Mouse (Mus musculus) layer of hippocampus, adult 2 months (tissue): ENCODE measurements at regions not wholly inside any gene's neighbourhood (a gene's known extent, or its start where the extent isn't known, plus 50 kb on each side); places are given as distances from the start of the nearest gene placed in this dataset.
A peak's percentile ranks its signal among the peaks of the same experiment; 100 is the strongest.
"Not testable (repeated sequence)": the region's sequence is repeated elsewhere in the genome, so short reads cannot be mapped to it uniquely, and the experiment has no call there.

Experiments
- DNase-seq, 2 experiments: peaks; one replicate each; pipeline ENCODE4 v3.0.0; 2022; ENCODE audit warnings: low spot score in 2 of 2
- H3K27ac ChIP-seq: fragments of 200-600 bp; 2 replicates; pipeline ENCODE4 v1.8.1; 2022
- H3K4me3 ChIP-seq: fragments of 200-600 bp; 2 replicates; pipeline ENCODE4 v1.8.1; 2022; ENCODE audit warnings: mild to moderate bottlenecking
- CTCF ChIP-seq: fragments of 200-600 bp; conservative IDR thresholded peaks from 2 replicates; pipeline ENCODE4 v1.8.1; 2022; ENCODE audit warnings: antibody characterized with exemption, mild to moderate bottlenecking, moderate library complexity

- Histone ChIP-seq H3K4me3 (no peak overlapping the region), H3K27ac (no peak overlapping the region)
- no peak for TF ChIP-seq CTCF
- DNase-seq, result no peak
Measured at GRCm38 (mm10) chr11:22420003-22420723, 78.1 kb upstream of the Ehbp1 start.

GRCm38 (mm10) chr11:22421762-22422161 lies 79.7 kb upstream of the Ehbp1 start:
- H3K4me3 ChIP-seq, result no peak overlapping the region
- no peak overlapping the region for H3K27ac ChIP-seq
- no peak for TF ChIP-seq CTCF
- DNase-seq, result no peak

- Histone ChIP-seq H3K27ac (no peak overlapping the region; the same call in 1 of the 2 replicates), H3K4me3 (no peak overlapping the region)
- peak; percentile 68 for TF ChIP-seq CTCF
- peak in 1 of 2 experiments; percentile 32 for DNase-seq
Measured at GRCm38 (mm10) chr11:22437140-22437850, 74.6 kb upstream of the Tmem17 start.

GRCm38 (mm10) chr11:22437851-22438215 lies 74.1 kb upstream of the Tmem17 start:
- no peak for TF ChIP-seq CTCF
- H3K27ac ChIP-seq, result no peak overlapping the region; the same call in 1 of the 2 replicates
- no peak for DNase-seq
- H3K4me3 ChIP-seq, result no peak overlapping the region

- no peak overlapping the region for H3K27ac ChIP-seq
- no peak for DNase-seq
- no peak overlapping the region for H3K4me3 ChIP-seq
- TF ChIP-seq CTCF, result no peak
Measured at GRCm38 (mm10) chr11:22438441-22439066, 73.3 kb upstream of the Tmem17 start.

- no peak for TF ChIP-seq CTCF
- H3K4me3 ChIP-seq, result no peak overlapping the region
- no peak overlapping the region for H3K27ac ChIP-seq
- DNase-seq, result peak; percentile 7 to 18
Measured at GRCm38 (mm10) chr11:22440521-22440920, 71.4 kb upstream of the Tmem17 start.

GRCm38 (mm10) chr11:22453161-22453560 lies 58.7 kb upstream of the Tmem17 start:
- Histone ChIP-seq H3K4me3 (no peak overlapping the region), H3K27ac (no peak overlapping the region)
- no peak for TF ChIP-seq CTCF
- DNase-seq, result no peak

GRCm38 (mm10) chr11:22456286-22456685 lies 55.6 kb upstream of the Tmem17 start:
- Histone ChIP-seq H3K27ac (no peak overlapping the region), H3K4me3 (no peak overlapping the region)
- no peak for TF ChIP-seq CTCF
- DNase-seq, result no peak

- TF ChIP-seq CTCF, result no peak
- no peak overlapping the region for H3K4me3 ChIP-seq
- H3K27ac ChIP-seq, result no peak overlapping the region
- DNase-seq, result no peak
Measured at GRCm38 (mm10) chr11:22457220-22457619, 54.7 kb upstream of the Tmem17 start.

GRCm38 (mm10) chr11:22458951-22459703 lies 52.8 kb upstream of the Tmem17 start:
- no peak overlapping the region for H3K4me3 ChIP-seq
- TF ChIP-seq CTCF, result peak; percentile 31
- H3K27ac ChIP-seq, result no peak overlapping the region
- no peak for DNase-seq

GRCm38 (mm10) chr11:22461019-22461735 lies 50.7 kb upstream of the Tmem17 start:
- H3K4me3 ChIP-seq, H3K27ac ChIP-seq, DNase-seq: not testable (repeated sequence)
